Mouse (Mus musculus): ENCODE results near the gene Gm21891. TPM values are rescaled to one million over a fixed set of nuclear protein-coding genes. Genes with fewer than 3 reads are reported as not detected.

Gene Gm21891
- not detected in 2 replicates for polyA plus RNA-seq (2015; fragmentation: Nextera tagmentation; extraction: Ambion mirVana)

GRCm38 (mm10) chrY:13133392-13133791, at the start of gene Gm21891:
TSS of gene Gm21891 (minus strand) at chrY:13133492.

GRCm38 (mm10) chrY:13161668-13162067, 28.4 kb upstream of the Gm21891 start, which contains the start of gene Gm21425:
TSS of gene Gm21425 (plus strand) at chrY:13161968.

Other genes starting within 250 kb of the Gm21891 start
- gene Gm20807, start 90.6 kb downstream of the Gm21891 start, polyA plus RNA-seq (2015; fragmentation: Nextera tagmentation; extraction: Ambion mirVana): not detected in 2 replicates
- gene Gm21425, start 28.5 kb upstream of the Gm21891 start, polyA plus RNA-seq (2015; fragmentation: Nextera tagmentation; extraction: Ambion mirVana): not detected in 2 replicates
- not detected in 2 replicates for gene Gm21828, start 90.4 kb upstream of the Gm21891 start, polyA plus RNA-seq (2015; fragmentation: Nextera tagmentation; extraction: Ambion mirVana)
- gene Gm21440, start 118.9 kb upstream of the Gm21891 start, polyA plus RNA-seq (2015; fragmentation: Nextera tagmentation; extraction: Ambion mirVana): not detected in 2 replicates
- not detected in 2 replicates for gene Gm21454, start 119.0 kb upstream of the Gm21891 start, polyA plus RNA-seq (2015; fragmentation: Nextera tagmentation; extraction: Ambion mirVana)
- not detected in 2 replicates for gene Gm21725, start 215.6 kb upstream of the Gm21891 start, polyA plus RNA-seq (2015; fragmentation: Nextera tagmentation; extraction: Ambion mirVana)